Mouse (Mus musculus): Measurements from ENCODE around the gene Pdia5.

GRCm38 (mm10) chr16:35357449-35357848, 133.2 kb downstream of the Pdia5 start:
- TF ChIP-seq MYOG (IDR thresholded peaks at IDR 0.05; ENCODE audit: control insufficient read depth, extremely low read depth, insufficient read length) (no peak), CTCF (IDR thresholded peaks at IDR 0.05; ENCODE audit: control insufficient read depth, insufficient read depth, insufficient read length) (no peak), MYOD1 (IDR thresholded peaks at IDR 0.05; ENCODE audit: control insufficient read depth, insufficient read length, low read depth) (no peak)

Measured in C2C12 (cell line).